Mouse (Mus musculus): Measurements from ENCODE around the gene Fuk. TPM values are rescaled to one million over a fixed set of nuclear protein-coding genes. Genes with fewer than 3 reads are reported as not detected.
A peak's percentile ranks its signal among the peaks of the same experiment; 100 is the strongest.
"Not testable (repeated sequence)": the region's sequence is repeated elsewhere in the genome, so short reads cannot be mapped to it uniquely, and the experiment has no call there.

Fuk gene
- polyA plus RNA-seq, 1 experiment from 2014 or later, result 10.0 TPM

GRCm38 (mm10) chr8:110870501-110870900, 31.8 kb downstream of the Fuk start:
- Histone ChIP-seq H3K4me2 (no peak overlapping the region), H3K36me3 (peaks cover 91% of the 10 kb centered on the region), H3K4me1 (replicated peaks) (no peaks in the 10 kb centered on the region), H3K9ac (no peak overlapping the region), H3K27ac (ENCODE audit: poor library complexity, severe bottlenecking) (no peak overlapping the region), H3K4me3 (no peak overlapping the region), H3K27me3 (replicated peaks) (no peaks in the 10 kb centered on the region), H3K9me3 (replicated peaks) (no peaks in the 10 kb centered on the region)
- no peak for ATAC-seq (ENCODE audit: insufficient number of reproducible peaks, low FRiP score)
- 95% methylated on average over 2 of the region's 2 CpGs for WGBS

GRCm38 (mm10) chr8:110861347-110862025, 40.8 kb downstream of the Fuk start:
- H3K27ac ChIP-seq (ENCODE audit: poor library complexity, severe bottlenecking); H3K4me1 ChIP-seq (replicated peaks); H3K27me3 ChIP-seq (replicated peaks); H3K4me3 ChIP-seq; H3K9ac ChIP-seq; ATAC-seq (ENCODE audit: insufficient number of reproducible peaks, low FRiP score); H3K9me3 ChIP-seq (replicated peaks); H3K4me2 ChIP-seq: not testable (repeated sequence)
- H3K36me3 ChIP-seq, result peaks cover 87% of the 10 kb centered on the region
- 95% methylated on average over 7 of the region's 7 CpGs for WGBS

- Histone ChIP-seq H3K4me1 (replicated peaks) (no peaks in the 10 kb centered on the region), H3K27me3 (replicated peaks) (no peaks in the 10 kb centered on the region), H3K4me3 (no peak overlapping the region), H3K4me2 (no peak overlapping the region), H3K27ac (ENCODE audit: poor library complexity, severe bottlenecking) (no peak overlapping the region), H3K9ac (no peak overlapping the region), H3K9me3 (replicated peaks) (no peaks in the 10 kb centered on the region), H3K36me3 (peaks cover 86% of the 10 kb centered on the region)
- WGBS, result 83% methylated on average over 7 of the region's 7 CpGs
- no peak for ATAC-seq (ENCODE audit: insufficient number of reproducible peaks, low FRiP score)
These were observed 42.4 kb downstream of the Fuk start for GRCm38 (mm10) chr8:110859651-110860501.

- Histone ChIP-seq H3K36me3 (peaks cover 87% of the 10 kb centered on the region), H3K9ac (no peak overlapping the region), H3K4me2 (no peak overlapping the region), H3K4me3 (no peak overlapping the region), H3K27ac (ENCODE audit: poor library complexity, severe bottlenecking) (no peak overlapping the region), H3K4me1 (replicated peaks) (no peaks in the 10 kb centered on the region), H3K27me3 (replicated peaks) (no peaks in the 10 kb centered on the region), H3K9me3 (replicated peaks) (no peaks in the 10 kb centered on the region)
- WGBS, result 85% methylated on average over 5 of the region's 5 CpGs
- no peak for ATAC-seq (ENCODE audit: insufficient number of reproducible peaks, low FRiP score)
These were observed 45.4 kb downstream of the Fuk start for GRCm38 (mm10) chr8:110856760-110857461.

GRCm38 (mm10) chr8:110856073-110856472, 46.2 kb downstream of the Fuk start:
- 88% methylated on average over 4 of the region's 4 CpGs for WGBS
- H3K27ac ChIP-seq (ENCODE audit: poor library complexity, severe bottlenecking); H3K4me1 ChIP-seq (replicated peaks); H3K4me3 ChIP-seq; H3K9me3 ChIP-seq (replicated peaks); H3K4me2 ChIP-seq; ATAC-seq (ENCODE audit: insufficient number of reproducible peaks, low FRiP score); H3K27me3 ChIP-seq (replicated peaks); H3K9ac ChIP-seq: not testable (repeated sequence)
- peaks cover 88% of the 10 kb centered on the region for H3K36me3 ChIP-seq

GRCm38 (mm10) chr8:110851186-110851585, 51.1 kb downstream of the Fuk start:
- ATAC-seq (ENCODE audit: insufficient number of reproducible peaks, low FRiP score), result no peak
- Histone ChIP-seq H3K27ac (ENCODE audit: poor library complexity, severe bottlenecking) (no peak overlapping the region), H3K9me3 (replicated peaks) (no peaks in the 10 kb centered on the region), H3K4me2 (no peak overlapping the region), H3K4me1 (replicated peaks) (peaks cover 8% of the 10 kb centered on the region), H3K36me3 (peaks cover 62% of the 10 kb centered on the region), H3K4me3 (no peak overlapping the region), H3K27me3 (replicated peaks) (no peaks in the 10 kb centered on the region), H3K9ac (no peak overlapping the region)
- WGBS, result 92% methylated on average over 10 of the region's 10 CpGs

GRCm38 (mm10) chr8:110847645-110848495, 54.4 kb downstream of the Fuk start:
- Histone ChIP-seq H3K27ac (ENCODE audit: poor library complexity, severe bottlenecking) (0 out of 2 replicates have a peak overlapping the region, but pooled peaks have one; percentile 12), H3K4me3 (peak overlapping the region; percentile 99), H3K36me3 (peaks cover 50% of the 10 kb centered on the region), H3K4me2 (peak overlapping the region; percentile 80), H3K4me1 (replicated peaks) (peaks cover 20% of the 10 kb centered on the region), H3K9ac (peak overlapping the region; percentile 94), H3K27me3 (replicated peaks) (no peaks in the 10 kb centered on the region), H3K9me3 (replicated peaks) (no peaks in the 10 kb centered on the region)
- 40% methylated on average over 14 of the region's 14 CpGs for WGBS
- ATAC-seq (ENCODE audit: insufficient number of reproducible peaks, low FRiP score), result no peak

GRCm38 (mm10) chr8:110847171-110847549, 55.1 kb downstream of the Fuk start:
- 1% methylated on average over 13 of the region's 13 CpGs for WGBS
- Histone ChIP-seq H3K9ac (peak overlapping the region; percentile 94), H3K4me1 (replicated peaks) (peaks cover 20% of the 10 kb centered on the region), H3K9me3 (replicated peaks) (no peaks in the 10 kb centered on the region), H3K36me3 (peaks cover 50% of the 10 kb centered on the region), H3K27ac (ENCODE audit: poor library complexity, severe bottlenecking) (peak overlapping the region; percentile 82), H3K27me3 (replicated peaks) (no peaks in the 10 kb centered on the region), H3K4me2 (peak overlapping the region; percentile 80), H3K4me3 (peak overlapping the region; percentile 99)
- ATAC-seq (ENCODE audit: insufficient number of reproducible peaks, low FRiP score), result peak; percentile 15; the same call in 1 of the 2 replicates

GRCm38 (mm10) chr8:110846405-110847170, 55.7 kb downstream of the Fuk start, which contains the start of the genes Cog4 and Sf3b3:
TSS of gene Cog4 (plus strand) at chr8:110846600.
TSS of gene Sf3b3 (minus strand) at chr8:110846787.
- peak; percentile 90 for ATAC-seq (ENCODE audit: insufficient number of reproducible peaks, low FRiP score)

More at GRCm38 (mm10) chr8:110846405-110847170, 55.7 kb downstream of the Fuk start, which contains the start of the genes Cog4 and Sf3b3:
- under 1% methylated on average over 53 of the region's 53 CpGs for WGBS
- peak within 1 kb of the TSS; percentile 99 for H3K4me3 ChIP-seq
- peaks cover 20% of the 10 kb centered on the region for H3K4me1 ChIP-seq (replicated peaks)
- H3K27ac ChIP-seq (ENCODE audit: poor library complexity, severe bottlenecking), result peak within 1 kb of the TSS; percentile 82
- H3K4me2 ChIP-seq, result peak within 1 kb of the TSS; percentile 80
- H3K36me3 ChIP-seq, result peaks cover 48% of the 10 kb centered on the region
- no peaks in the 10 kb centered on the region for H3K9me3 ChIP-seq (replicated peaks)
- peak within 1 kb of the TSS; percentile 94 for H3K9ac ChIP-seq
- H3K27me3 ChIP-seq (replicated peaks), result no peaks in the 10 kb centered on the region

Data from heart, embryonic 12.5 days (tissue).